Mouse (Mus musculus): ENCODE measurements around the gene Ccdc13.

DNA sequence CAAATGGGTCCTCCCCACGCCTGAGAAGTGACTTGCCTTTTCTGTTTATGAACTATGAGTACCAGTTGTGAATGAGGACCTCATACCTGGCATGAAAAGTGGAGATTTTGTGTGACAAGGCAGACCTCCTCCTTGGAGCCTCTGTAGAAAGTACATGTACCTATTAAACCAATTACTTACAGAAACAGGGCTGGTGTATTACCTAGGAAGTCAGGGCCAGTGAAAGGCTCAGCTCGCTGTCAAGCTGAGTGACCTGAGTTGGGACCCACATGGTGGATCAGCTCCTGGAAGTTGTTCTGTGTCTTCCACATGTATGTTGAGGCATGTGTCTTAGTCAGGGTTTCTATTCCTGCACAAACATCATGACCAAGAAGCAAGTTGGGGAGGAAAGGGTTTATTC, 21.7 kb upstream of the Ccdc13 start:
- no peak for TF ChIP-seq CTCF (IDR thresholded peaks at IDR 0.05; ENCODE audit: borderline replicate concordance, extremely low read depth, insufficient read depth, insufficient read length)
- TF ChIP-seq POLR2A (IDR thresholded peaks at IDR 0.05; ENCODE audit: borderline replicate concordance, extremely low read depth, insufficient read depth, insufficient read length, poor library complexity, severe bottlenecking), result no peak
